Mouse (Mus musculus): Measurements from ENCODE around the gene Nrtn.

GRCm38 (mm10) chr17:56727029-56727649 lies 30.2 kb downstream of the Nrtn start:
- no peak for TF ChIP-seq POLR2A (IDR thresholded peaks at IDR 0.05; ENCODE audit: control insufficient read depth, low read depth, low read length)
- TF ChIP-seq CTCF (IDR thresholded peaks at IDR 0.05; ENCODE audit: control insufficient read depth, insufficient read depth, insufficient replicate concordance, low read depth, low read length) = no peak

All from testis, adult 2 months (tissue).